Mouse (Mus musculus) kidney, adult 2 months (tissue): ENCODE measurements at regions not wholly inside any gene's neighbourhood (a gene's known extent, or its start where the extent isn't known, plus 50 kb on each side); places are given as distances from the start of the nearest gene placed in this dataset.

Experiments
- CTCF ChIP-seq: fragments of 200-500 bp; conservative IDR thresholded peaks from 2 replicates; pipeline ENCODE4 v1.5.1; 2011; ENCODE audit warnings: low read depth, mild to moderate bottlenecking, control low read depth, low read length, moderate library complexity, mixed read lengths; ENCODE audit not compliant: insufficient read depth, insufficient read length
- POLR2A ChIP-seq: fragments of 200-500 bp; IDR thresholded peaks from one replicate; pipeline ENCODE4 v1.6.1; 2011; ENCODE audit warnings: low read depth, low read length, control low read depth

GRCm38 (mm10) chr16:70920047-70920446 is 606.3 kb downstream of the Gbe1 start:
- TF ChIP-seq CTCF: no peak
- no peak for TF ChIP-seq POLR2A
